Mouse (Mus musculus): ENCODE data around the gene Acot3. TPM values are rescaled to one million over a fixed set of nuclear protein-coding genes. Genes with fewer than 3 reads are reported as not detected.
"Not testable (repeated sequence)": the region's sequence is repeated elsewhere in the genome, so short reads cannot be mapped to it uniquely, and the experiment has no call there.

The Acot3 gene
- polyA plus RNA-seq, 1 experiment, result not detected

GRCm38 (mm10) chr12:84011251-84012040, 40.5 kb upstream of the Acot3 start:
- no peak overlapping the region for H3K27ac ChIP-seq (ENCODE audit: insufficient read depth, low read length)
- no peak overlapping the region for H3K9ac ChIP-seq (ENCODE audit: low read depth, poor library complexity, severe bottlenecking)
- H3K9me3 ChIP-seq (replicated peaks; ENCODE audit: control insufficient read depth, insufficient read depth, low read length, poor library complexity, severe bottlenecking), result no peaks in the 10 kb centered on the region; the same call in 1 of the 2 replicates
- no peak overlapping the region for H3K4me3 ChIP-seq (ENCODE audit: low read depth, low read length)
- no peak for TF ChIP-seq EP300 (IDR thresholded peaks at IDR 0.05; ENCODE audit: insufficient read depth, low read depth, low read length)
- no peak for TF ChIP-seq POLR2A (IDR thresholded peaks at IDR 0.05; ENCODE audit: insufficient read depth, low read length)
- no peak for TF ChIP-seq CTCF (IDR thresholded peaks at IDR 0.05; ENCODE audit: low read depth, low read length)
- peaks cover 4% of the 10 kb centered on the region; the same call in 1 of the 2 replicates for H3K27me3 ChIP-seq (ENCODE audit: control insufficient read depth, insufficient read depth, low read length, poor library complexity, severe bottlenecking)
- H3K36me3 ChIP-seq (ENCODE audit: control insufficient read depth, insufficient read depth, low read length, poor library complexity, severe bottlenecking), result no peaks in the 10 kb centered on the region
- peaks cover 1% of the 10 kb centered on the region for H3K4me1 ChIP-seq (ENCODE audit: control insufficient read depth, insufficient read depth, low read length)

- no peak overlapping the region for H3K4me3 ChIP-seq (ENCODE audit: low read depth, low read length)
- no peaks in the 10 kb centered on the region; the same call in 1 of the 2 replicates for H3K36me3 ChIP-seq (ENCODE audit: control insufficient read depth, insufficient read depth, low read length, poor library complexity, severe bottlenecking)
- TF ChIP-seq EP300 (IDR thresholded peaks at IDR 0.05; ENCODE audit: insufficient read depth, low read depth, low read length), result no peak
- TF ChIP-seq CTCF (IDR thresholded peaks at IDR 0.05; ENCODE audit: low read depth, low read length), result peak; percentile 71
- TF ChIP-seq POLR2A (IDR thresholded peaks at IDR 0.05; ENCODE audit: insufficient read depth, low read length), result no peak
- peaks cover 4% of the 10 kb centered on the region; the same call in 1 of the 2 replicates for H3K27me3 ChIP-seq (ENCODE audit: control insufficient read depth, insufficient read depth, low read length, poor library complexity, severe bottlenecking)
- no peaks in the 10 kb centered on the region; the same call in 1 of the 2 replicates for H3K9me3 ChIP-seq (replicated peaks; ENCODE audit: control insufficient read depth, insufficient read depth, low read length, poor library complexity, severe bottlenecking)
- H3K9ac ChIP-seq (ENCODE audit: low read depth, poor library complexity, severe bottlenecking), result no peak overlapping the region
- peaks cover 1% of the 10 kb centered on the region for H3K4me1 ChIP-seq (ENCODE audit: control insufficient read depth, insufficient read depth, low read length)
- H3K27ac ChIP-seq (ENCODE audit: insufficient read depth, low read length), result no peak overlapping the region
Observed at GRCm38 (mm10) chr12:84013130-84013529, 38.8 kb upstream of the Acot3 start.

GRCm38 (mm10) chr12:84013701-84014100, 38.2 kb upstream of the Acot3 start:
- Histone ChIP-seq H3K27me3 (ENCODE audit: control insufficient read depth, insufficient read depth, low read length, poor library complexity, severe bottlenecking) (peaks cover 4% of the 10 kb centered on the region; the same call in 1 of the 2 replicates), H3K9ac (ENCODE audit: low read depth, poor library complexity, severe bottlenecking) (no peak overlapping the region), H3K4me1 (ENCODE audit: control insufficient read depth, insufficient read depth, low read length) (peaks cover 1% of the 10 kb centered on the region), H3K36me3 (ENCODE audit: control insufficient read depth, insufficient read depth, low read length, poor library complexity, severe bottlenecking) (no peaks in the 10 kb centered on the region; the same call in 1 of the 2 replicates), H3K4me3 (ENCODE audit: low read depth, low read length) (no peak overlapping the region), H3K9me3 (replicated peaks; ENCODE audit: control insufficient read depth, insufficient read depth, low read length, poor library complexity, severe bottlenecking) (no peaks in the 10 kb centered on the region), H3K27ac (ENCODE audit: insufficient read depth, low read length) (no peak overlapping the region)
- no peak for TF ChIP-seq POLR2A (IDR thresholded peaks at IDR 0.05; ENCODE audit: insufficient read depth, low read length)
- TF ChIP-seq CTCF (IDR thresholded peaks at IDR 0.05; ENCODE audit: low read depth, low read length), result no peak
- TF ChIP-seq EP300 (IDR thresholded peaks at IDR 0.05; ENCODE audit: insufficient read depth, low read depth, low read length), result no peak

GRCm38 (mm10) chr12:84020528-84020927, 31.4 kb upstream of the Acot3 start:
- not testable (repeated sequence) for H3K4me3 ChIP-seq (ENCODE audit: low read depth, low read length); H3K4me1 ChIP-seq (ENCODE audit: control insufficient read depth, insufficient read depth, low read length); H3K9ac ChIP-seq (ENCODE audit: low read depth, poor library complexity, severe bottlenecking); H3K36me3 ChIP-seq (ENCODE audit: control insufficient read depth, insufficient read depth, low read length, poor library complexity, severe bottlenecking); H3K27me3 ChIP-seq (ENCODE audit: control insufficient read depth, insufficient read depth, low read length, poor library complexity, severe bottlenecking); H3K27ac ChIP-seq (ENCODE audit: insufficient read depth, low read length)
- H3K9me3 ChIP-seq (replicated peaks; ENCODE audit: control insufficient read depth, insufficient read depth, low read length, poor library complexity, severe bottlenecking), result peaks cover 12% of the 10 kb centered on the region

- not testable (repeated sequence) for H3K27me3 ChIP-seq (ENCODE audit: control insufficient read depth, insufficient read depth, low read length, poor library complexity, severe bottlenecking); H3K4me1 ChIP-seq (ENCODE audit: control insufficient read depth, insufficient read depth, low read length); H3K36me3 ChIP-seq (ENCODE audit: control insufficient read depth, insufficient read depth, low read length, poor library complexity, severe bottlenecking); H3K27ac ChIP-seq (ENCODE audit: insufficient read depth, low read length); H3K4me3 ChIP-seq (ENCODE audit: low read depth, low read length); H3K9ac ChIP-seq (ENCODE audit: low read depth, poor library complexity, severe bottlenecking)
- H3K9me3 ChIP-seq (replicated peaks; ENCODE audit: control insufficient read depth, insufficient read depth, low read length, poor library complexity, severe bottlenecking), result peaks cover 22% of the 10 kb centered on the region
Observed at GRCm38 (mm10) chr12:84022266-84022665, 29.7 kb upstream of the Acot3 start.

- H3K9me3 ChIP-seq (replicated peaks; ENCODE audit: control insufficient read depth, insufficient read depth, low read length, poor library complexity, severe bottlenecking), result peaks cover 30% of the 10 kb centered on the region
Observed at GRCm38 (mm10) chr12:84023052-84023745, 28.7 kb upstream of the Acot3 start.

More at GRCm38 (mm10) chr12:84023052-84023745, 28.7 kb upstream of the Acot3 start:
- H3K4me1 ChIP-seq (ENCODE audit: control insufficient read depth, insufficient read depth, low read length), result no peaks in the 10 kb centered on the region
- no peak for TF ChIP-seq CTCF (IDR thresholded peaks at IDR 0.05; ENCODE audit: low read depth, low read length)
- TF ChIP-seq EP300 (IDR thresholded peaks at IDR 0.05; ENCODE audit: insufficient read depth, low read depth, low read length), result no peak
- no peak for TF ChIP-seq POLR2A (IDR thresholded peaks at IDR 0.05; ENCODE audit: insufficient read depth, low read length)
- H3K27ac ChIP-seq (ENCODE audit: insufficient read depth, low read length), result no peak overlapping the region
- H3K27me3 ChIP-seq (ENCODE audit: control insufficient read depth, insufficient read depth, low read length, poor library complexity, severe bottlenecking), result no peaks in the 10 kb centered on the region; the same call in 1 of the 2 replicates
- H3K9ac ChIP-seq (ENCODE audit: low read depth, poor library complexity, severe bottlenecking), result no peak overlapping the region
- no peak overlapping the region for H3K4me3 ChIP-seq (ENCODE audit: low read depth, low read length)
- H3K36me3 ChIP-seq (ENCODE audit: control insufficient read depth, insufficient read depth, low read length, poor library complexity, severe bottlenecking), result no peaks in the 10 kb centered on the region

Data from ES-Bruce4 (cell line).